Mouse (Mus musculus): ENCODE results near the gene Rfc2. TPM values are rescaled to one million over a fixed set of nuclear protein-coding genes. Genes with fewer than 3 reads are reported as not detected.

Gene Rfc2
- 298 and 318 TPM in 2 replicates for polyA plus RNA-seq (2014; fragmentation: Nextera tagmentation; extraction: Ambion mirVana)

DNA sequence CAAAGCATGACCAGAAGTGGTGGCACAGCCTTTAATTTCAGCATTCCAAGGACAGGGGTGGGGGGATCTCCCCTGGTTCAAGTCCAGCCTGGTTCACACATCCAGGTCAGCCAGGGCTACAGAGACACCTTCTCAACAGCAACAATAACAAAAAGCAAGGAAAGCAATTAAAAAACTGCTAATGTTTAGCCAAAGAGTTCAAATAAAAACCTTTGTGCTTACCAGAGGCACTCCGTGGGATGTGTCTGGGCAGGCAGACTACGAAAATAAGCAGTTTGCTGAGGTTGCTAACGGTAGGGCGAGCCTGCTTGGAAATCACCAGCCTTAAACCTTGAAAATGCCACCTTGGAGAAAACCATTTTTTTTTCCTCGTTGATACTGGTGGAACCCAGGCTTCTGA lies at the start of gene Rfc2:
Gene Rfc2 (plus strand): TSS at position 221 of the 400 bp plus-strand sequence.
- 87% methylated on average over 5 of the region's 5 CpGs for WGBS
- Histone ChIP-seq H3K4me2 (ENCODE audit: low read length) (no peak within 1 kb of the TSS), H3K36me3 (ENCODE audit: control insufficient read depth, insufficient read depth, low read length) (no peaks in the 10 kb centered on the region), H3K9me3 (ENCODE audit: control insufficient read depth, low read length) (no peaks in the 10 kb centered on the region), H3K27me3 (replicated peaks; ENCODE audit: control insufficient read depth, insufficient read depth, low read length) (no peaks in the 10 kb centered on the region), H3K4me3 (ENCODE audit: low read depth, low read length) (no peak within 1 kb of the TSS), H3K4me1 (replicated peaks; ENCODE audit: control insufficient read depth, insufficient read depth, low read length) (peaks cover 11% of the 10 kb centered on the region), H3K9ac (ENCODE audit: low read length) (no peak within 1 kb of the TSS), H3K27ac (ENCODE audit: low read depth) (no peak within 1 kb of the TSS)
- no peak for DNase-seq (ENCODE audit: low spot score)
- ATAC-seq (replicated peaks; ENCODE audit: low FRiP score, low TSS enrichment, low read depth) = no peak

DNA sequence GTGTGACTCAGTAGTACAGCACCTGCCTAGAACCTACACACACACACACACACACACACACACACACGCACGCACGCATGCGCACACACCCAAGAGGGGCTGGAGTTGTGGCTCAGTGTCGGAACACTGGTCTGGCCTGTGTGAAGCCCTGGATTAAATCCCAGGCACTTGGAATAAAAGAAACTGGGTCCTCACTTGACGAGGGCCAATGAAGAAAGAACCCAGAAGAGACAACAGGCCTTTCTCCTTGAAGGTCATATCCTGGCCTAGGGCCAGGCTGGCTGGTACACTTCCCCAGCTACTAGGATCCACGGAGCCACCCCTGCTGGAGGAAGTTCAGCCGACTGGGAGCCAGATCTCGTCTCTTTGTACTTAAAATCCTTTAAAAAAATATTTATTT lies 49.6 kb upstream of the Rfc2 start:
- Histone ChIP-seq H3K9ac (ENCODE audit: low read length) (no peak overlapping the region), H3K9me3 (ENCODE audit: control insufficient read depth, low read length) (no peaks in the 10 kb centered on the region), H3K27ac (ENCODE audit: low read depth) (no peak overlapping the region), H3K36me3 (ENCODE audit: control insufficient read depth, insufficient read depth, low read length) (peaks cover 38% of the 10 kb centered on the region), H3K27me3 (replicated peaks; ENCODE audit: control insufficient read depth, insufficient read depth, low read length) (no peaks in the 10 kb centered on the region), H3K4me3 (ENCODE audit: low read depth, low read length) (no peak overlapping the region), H3K4me1 (replicated peaks; ENCODE audit: control insufficient read depth, insufficient read depth, low read length) (no peaks in the 10 kb centered on the region), H3K4me2 (ENCODE audit: low read length) (no peak overlapping the region)
- ATAC-seq (replicated peaks; ENCODE audit: low FRiP score, low TSS enrichment, low read depth) (no peak), DNase-seq (ENCODE audit: low spot score) (no peak)
- WGBS = 88% methylated on average over 9 of the region's 9 CpGs

DNA sequence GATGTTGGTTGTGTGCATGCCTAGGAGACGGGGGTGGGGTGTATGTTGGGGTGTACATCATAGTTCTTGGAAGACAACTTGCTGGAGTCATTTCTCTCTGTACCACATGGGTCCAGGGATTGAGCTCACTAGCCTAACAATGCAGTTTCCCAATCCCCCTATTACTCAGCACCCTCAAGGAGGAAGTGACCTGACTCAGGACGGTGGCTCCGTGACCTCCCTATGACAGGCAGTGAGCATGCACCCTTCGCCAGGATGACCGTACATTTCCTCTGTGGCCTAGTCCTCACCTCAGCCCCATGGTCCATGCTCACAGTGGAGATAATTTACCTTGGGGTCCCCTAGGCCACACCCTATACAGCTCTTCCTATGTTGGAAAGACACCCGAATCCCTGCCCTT lies 48.7 kb upstream of the Rfc2 start:
- DNase-seq (ENCODE audit: low spot score) = no peak

DNA sequence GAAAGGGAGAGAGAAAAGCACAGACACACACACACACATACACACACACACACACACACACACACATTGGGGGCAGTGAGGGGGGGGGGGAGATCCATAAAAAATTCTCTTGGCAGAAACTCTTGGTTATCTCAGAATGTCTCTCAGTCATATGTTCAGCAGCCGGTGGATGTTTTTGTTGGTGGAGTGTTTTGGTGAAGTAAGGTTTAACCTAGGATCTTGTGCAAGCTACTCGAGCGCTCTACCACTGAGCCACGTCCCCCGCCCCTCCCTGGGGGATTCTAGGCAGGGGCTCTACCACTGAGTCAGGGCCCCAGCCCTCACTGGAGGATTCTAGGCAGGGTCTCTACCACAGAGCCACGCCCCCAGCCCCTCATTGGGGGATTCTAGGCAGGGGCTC lies 45.1 kb upstream of the Rfc2 start:
- H3K36me3 ChIP-seq (ENCODE audit: control insufficient read depth, insufficient read depth, low read length) = peaks cover 38% of the 10 kb centered on the region
- DNase-seq (ENCODE audit: low spot score) (no peak), ATAC-seq (replicated peaks; ENCODE audit: low FRiP score, low TSS enrichment, low read depth) (no peak)
- no peaks in the 10 kb centered on the region for H3K27me3 ChIP-seq (replicated peaks; ENCODE audit: control insufficient read depth, insufficient read depth, low read length)
- peaks cover 3% of the 10 kb centered on the region; the same call in 1 of the 2 replicates for H3K9me3 ChIP-seq (ENCODE audit: control insufficient read depth, low read length)
- H3K4me3 ChIP-seq (ENCODE audit: low read depth, low read length) = no peak overlapping the region
- no peak overlapping the region for H3K9ac ChIP-seq (ENCODE audit: low read length)
- WGBS = 86% methylated on average over 6 of the region's 6 CpGs
- no peak overlapping the region for H3K27ac ChIP-seq (ENCODE audit: low read depth)
- H3K4me1 ChIP-seq (replicated peaks; ENCODE audit: control insufficient read depth, insufficient read depth, low read length) = peaks cover 14% of the 10 kb centered on the region
- H3K4me2 ChIP-seq (ENCODE audit: low read length) = no peak overlapping the region

More for the DNA sequence above, 48.7 kb upstream of the Rfc2 start:
- WGBS = 94% methylated on average over 6 of the region's 6 CpGs
- H3K9ac ChIP-seq (ENCODE audit: low read length) = no peak overlapping the region
- H3K9me3 ChIP-seq (ENCODE audit: control insufficient read depth, low read length) = no peaks in the 10 kb centered on the region
- no peak overlapping the region for H3K4me2 ChIP-seq (ENCODE audit: low read length)
- no peaks in the 10 kb centered on the region for H3K4me1 ChIP-seq (replicated peaks; ENCODE audit: control insufficient read depth, insufficient read depth, low read length)
- peaks cover 38% of the 10 kb centered on the region for H3K36me3 ChIP-seq (ENCODE audit: control insufficient read depth, insufficient read depth, low read length)
- no peak overlapping the region for H3K27ac ChIP-seq (ENCODE audit: low read depth)
- ATAC-seq (replicated peaks; ENCODE audit: low FRiP score, low TSS enrichment, low read depth) = no peak
- no peaks in the 10 kb centered on the region for H3K27me3 ChIP-seq (replicated peaks; ENCODE audit: control insufficient read depth, insufficient read depth, low read length)
- H3K4me3 ChIP-seq (ENCODE audit: low read depth, low read length) = no peak overlapping the region

DNA sequence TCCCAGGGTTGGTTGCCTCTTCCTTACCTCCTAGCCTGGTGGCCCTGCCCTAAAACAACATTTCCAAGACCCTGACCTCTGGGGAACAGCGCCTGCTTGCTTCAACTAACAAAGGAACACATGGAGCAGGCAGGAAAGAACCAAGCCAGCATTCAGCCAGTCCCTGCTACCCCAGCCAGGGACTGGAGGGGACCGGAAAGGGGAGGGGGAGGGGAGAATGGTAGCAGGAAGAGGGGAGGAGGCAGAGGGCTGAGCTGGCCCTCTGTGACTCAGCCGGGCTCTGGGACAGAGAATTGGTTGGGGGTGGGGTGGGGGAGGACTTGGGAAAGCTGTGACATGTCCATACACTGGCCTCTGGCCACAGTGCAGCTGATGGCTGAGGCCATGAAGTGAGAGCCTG lies 41.3 kb upstream of the Rfc2 start:
- Histone ChIP-seq H3K4me1 (replicated peaks; ENCODE audit: control insufficient read depth, insufficient read depth, low read length) (peaks cover 21% of the 10 kb centered on the region), H3K36me3 (ENCODE audit: control insufficient read depth, insufficient read depth, low read length) (peaks cover 6% of the 10 kb centered on the region), H3K9ac (ENCODE audit: low read length) (no peak overlapping the region), H3K4me2 (ENCODE audit: low read length) (no peak overlapping the region), H3K27ac (ENCODE audit: low read depth) (peak overlapping the region; percentile 86), H3K9me3 (ENCODE audit: control insufficient read depth, low read length) (peaks cover 3% of the 10 kb centered on the region; the same call in 1 of the 2 replicates), H3K27me3 (replicated peaks; ENCODE audit: control insufficient read depth, insufficient read depth, low read length) (no peaks in the 10 kb centered on the region), H3K4me3 (ENCODE audit: low read depth, low read length) (no peak overlapping the region)
- DNase-seq (ENCODE audit: low spot score) (no peak), ATAC-seq (replicated peaks; ENCODE audit: low FRiP score, low TSS enrichment, low read depth) (peak; percentile 51)
- 7% methylated on average over 3 of the region's 3 CpGs for WGBS

DNA sequence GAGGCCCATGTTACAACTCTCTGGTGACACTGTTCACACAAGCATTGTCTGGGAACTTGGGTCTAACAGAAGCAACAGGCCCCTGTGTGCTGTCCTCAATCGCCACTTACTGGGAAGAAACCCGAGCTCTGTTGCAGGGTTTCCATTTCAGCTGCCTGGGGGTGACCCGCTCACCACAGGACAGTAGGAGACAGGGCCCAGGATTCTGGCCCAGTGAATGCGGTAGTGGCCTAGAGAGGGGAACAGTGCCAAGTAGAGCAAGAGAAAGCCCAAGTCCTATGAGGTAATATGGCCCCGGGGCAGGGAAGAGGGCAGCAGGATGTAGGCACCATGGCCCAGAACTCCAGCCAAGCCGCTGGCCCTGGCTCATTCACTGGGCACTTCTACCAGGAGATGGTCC lies 40.3 kb upstream of the Rfc2 start:
- WGBS = 78% methylated on average over 6 of the region's 6 CpGs
- ATAC-seq (replicated peaks; ENCODE audit: low FRiP score, low TSS enrichment, low read depth) = no peak
- no peak for DNase-seq (ENCODE audit: low spot score)
- Histone ChIP-seq H3K4me3 (ENCODE audit: low read depth, low read length) (no peak overlapping the region), H3K4me2 (ENCODE audit: low read length) (no peak overlapping the region), H3K4me1 (replicated peaks; ENCODE audit: control insufficient read depth, insufficient read depth, low read length) (peaks cover 21% of the 10 kb centered on the region), H3K9ac (ENCODE audit: low read length) (no peak overlapping the region), H3K9me3 (ENCODE audit: control insufficient read depth, low read length) (peaks cover 3% of the 10 kb centered on the region; the same call in 1 of the 2 replicates), H3K27ac (ENCODE audit: low read depth) (0 out of 2 replicates have a peak overlapping the region, but pooled peaks have one; percentile 86), H3K36me3 (ENCODE audit: control insufficient read depth, insufficient read depth, low read length) (no peaks in the 10 kb centered on the region), H3K27me3 (replicated peaks; ENCODE audit: control insufficient read depth, insufficient read depth, low read length) (no peaks in the 10 kb centered on the region)

DNA sequence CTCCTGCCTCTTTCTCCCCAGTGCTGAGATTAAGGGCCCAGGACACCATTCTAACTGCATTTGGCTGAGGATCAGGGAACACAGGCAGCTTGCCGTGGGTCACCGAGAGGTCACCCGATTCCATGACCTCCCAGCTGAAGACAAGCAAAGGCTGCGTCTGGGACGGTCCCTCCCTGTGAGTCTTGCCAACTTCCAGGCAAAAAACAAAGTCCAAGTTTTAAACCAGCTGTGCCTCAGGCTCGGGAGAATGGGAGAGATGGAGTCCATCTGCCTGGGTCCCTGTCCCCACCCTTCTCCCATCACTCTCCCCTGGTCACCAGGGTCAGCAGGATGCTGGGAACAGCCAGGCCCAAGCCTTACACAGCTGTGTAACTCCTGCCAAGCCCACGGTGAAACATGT lies 39.5 kb upstream of the Rfc2 start:
- no peak overlapping the region for H3K9ac ChIP-seq (ENCODE audit: low read length)
- H3K27me3 ChIP-seq (replicated peaks; ENCODE audit: control insufficient read depth, insufficient read depth, low read length) = no peaks in the 10 kb centered on the region
- H3K9me3 ChIP-seq (ENCODE audit: control insufficient read depth, low read length) = peaks cover 3% of the 10 kb centered on the region; the same call in 1 of the 2 replicates
- DNase-seq (ENCODE audit: low spot score) (no peak), ATAC-seq (replicated peaks; ENCODE audit: low FRiP score, low TSS enrichment, low read depth) (no peak)
- WGBS = 36% methylated on average over 7 of the region's 7 CpGs
- H3K4me3 ChIP-seq (ENCODE audit: low read depth, low read length) = no peak overlapping the region
- peaks cover 21% of the 10 kb centered on the region for H3K4me1 ChIP-seq (replicated peaks; ENCODE audit: control insufficient read depth, insufficient read depth, low read length)
- no peaks in the 10 kb centered on the region for H3K36me3 ChIP-seq (ENCODE audit: control insufficient read depth, insufficient read depth, low read length)
- no peak overlapping the region for H3K4me2 ChIP-seq (ENCODE audit: low read length)
- peak overlapping the region; percentile 47 for H3K27ac ChIP-seq (ENCODE audit: low read depth)

DNA sequence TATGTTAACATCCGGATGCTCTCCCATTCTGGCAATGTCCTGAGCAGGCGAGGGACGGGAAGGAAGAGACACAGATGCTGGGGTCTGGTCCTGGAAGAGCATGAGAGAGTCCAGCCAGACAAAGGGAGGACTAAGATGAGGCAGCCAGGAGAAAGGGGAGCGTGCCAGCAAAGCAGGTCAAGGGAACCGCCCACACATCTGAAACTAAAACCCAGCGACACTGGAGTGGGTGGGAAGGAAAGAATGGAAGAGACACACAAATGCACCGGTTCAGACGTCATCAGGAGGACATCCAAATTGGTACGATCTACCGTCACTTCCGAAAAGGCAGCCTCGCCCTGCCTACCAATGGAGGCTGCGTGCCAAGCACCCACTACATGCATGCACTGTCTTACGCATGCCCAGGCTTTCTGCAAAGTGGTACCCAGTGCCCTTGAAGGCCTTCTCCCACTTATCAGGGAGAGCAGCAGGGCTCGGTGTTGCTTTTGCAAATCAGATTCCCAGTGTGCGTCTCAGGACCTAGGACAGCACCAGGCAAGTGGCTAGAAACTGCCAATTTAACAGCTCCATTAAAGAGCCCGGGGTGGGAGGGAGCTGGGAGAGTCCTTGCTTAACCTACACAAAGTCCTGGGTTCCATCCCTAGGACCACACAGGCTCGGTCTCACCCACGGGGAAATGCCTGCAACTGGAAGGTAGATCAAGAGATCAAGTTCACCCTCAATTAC lies 36.5 kb upstream of the Rfc2 start:
- no peak overlapping the region for H3K27ac ChIP-seq (ENCODE audit: low read depth)
- H3K4me2 ChIP-seq (ENCODE audit: low read length) = no peak overlapping the region
- no peaks in the 10 kb centered on the region for H3K36me3 ChIP-seq (ENCODE audit: control insufficient read depth, insufficient read depth, low read length)
- WGBS = 67% methylated on average over 19 of the region's 19 CpGs
- no peaks in the 10 kb centered on the region for H3K9me3 ChIP-seq (ENCODE audit: control insufficient read depth, low read length)
- DNase-seq (ENCODE audit: low spot score) = peak; percentile 61
- H3K4me3 ChIP-seq (ENCODE audit: low read depth, low read length) = no peak overlapping the region
- no peak for ATAC-seq (replicated peaks; ENCODE audit: low FRiP score, low TSS enrichment, low read depth)
- peaks cover 24% of the 10 kb centered on the region for H3K4me1 ChIP-seq (replicated peaks; ENCODE audit: control insufficient read depth, insufficient read depth, low read length)
- H3K9ac ChIP-seq (ENCODE audit: low read length) = no peak overlapping the region
- no peaks in the 10 kb centered on the region for H3K27me3 ChIP-seq (replicated peaks; ENCODE audit: control insufficient read depth, insufficient read depth, low read length)

DNA sequence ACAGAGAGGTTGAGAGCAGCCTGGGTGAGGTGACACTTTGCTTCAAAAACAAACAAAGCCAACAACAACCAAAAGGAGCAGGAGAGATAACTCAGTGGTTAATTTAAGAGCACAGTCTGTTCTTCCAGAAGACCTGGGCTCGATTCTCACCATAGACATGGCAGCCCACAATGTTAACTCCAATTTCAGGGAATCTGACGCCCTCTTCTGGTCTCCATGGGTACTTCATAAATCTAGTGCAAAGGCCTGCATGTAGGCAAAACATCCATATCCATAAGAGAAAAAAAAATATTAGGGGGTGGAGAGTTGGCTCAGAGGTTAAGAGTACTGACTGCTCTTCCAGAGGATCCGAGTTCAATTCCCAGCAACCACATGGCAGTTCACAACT lies 35.9 kb upstream of the Rfc2 start:
- H3K4me1 ChIP-seq (replicated peaks; ENCODE audit: control insufficient read depth, insufficient read depth, low read length) = peaks cover 21% of the 10 kb centered on the region

More for the DNA sequence above, 35.9 kb upstream of the Rfc2 start:
- Histone ChIP-seq H3K9ac (ENCODE audit: low read length) (no peak overlapping the region), H3K27ac (ENCODE audit: low read depth) (no peak overlapping the region), H3K9me3 (ENCODE audit: control insufficient read depth, low read length) (no peaks in the 10 kb centered on the region), H3K4me2 (ENCODE audit: low read length) (no peak overlapping the region), H3K36me3 (ENCODE audit: control insufficient read depth, insufficient read depth, low read length) (no peaks in the 10 kb centered on the region), H3K27me3 (replicated peaks; ENCODE audit: control insufficient read depth, insufficient read depth, low read length) (no peaks in the 10 kb centered on the region), H3K4me3 (ENCODE audit: low read depth, low read length) (no peak overlapping the region)
- ATAC-seq (replicated peaks; ENCODE audit: low FRiP score, low TSS enrichment, low read depth) (no peak), DNase-seq (ENCODE audit: low spot score) (no peak)
- WGBS = 53% methylated on average over 3 of the region's 3 CpGs
